Mouse (Mus musculus) left cerebral cortex, adult 11 months (tissue): ENCODE results near the gene Zfp141.
A peak's percentile ranks its signal among the peaks of the same experiment; 100 is the strongest.

Experiments
- DNase-seq: peaks from one replicate; pipeline ENCODE4 v3.0.0; 2022; ENCODE audit warnings: low spot score

Zfp141 gene

DNA sequence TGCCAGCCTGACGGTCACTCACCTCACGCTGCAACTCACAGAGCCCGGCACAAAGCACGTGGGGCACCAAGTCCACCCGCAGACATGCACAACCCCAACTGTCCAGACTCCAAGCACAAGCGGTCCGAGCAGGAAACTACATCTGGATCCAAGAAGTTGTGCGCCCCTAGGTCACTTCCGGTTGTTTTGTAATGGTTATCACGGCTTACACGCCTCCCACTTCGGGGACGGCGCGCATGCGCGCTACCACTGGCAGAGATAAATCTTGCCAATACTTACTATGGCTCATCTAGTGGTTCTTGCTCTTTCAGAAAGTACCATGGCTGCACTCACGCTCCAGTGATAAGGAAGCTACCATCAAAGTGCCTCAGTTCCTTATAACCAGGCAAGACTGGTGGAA is at the start of gene Zfp141:
TSS of gene Zfp141 (minus strand) at position 153 of the 400 bp plus-strand sequence.
- DNase-seq = peak; percentile 75

DNA sequence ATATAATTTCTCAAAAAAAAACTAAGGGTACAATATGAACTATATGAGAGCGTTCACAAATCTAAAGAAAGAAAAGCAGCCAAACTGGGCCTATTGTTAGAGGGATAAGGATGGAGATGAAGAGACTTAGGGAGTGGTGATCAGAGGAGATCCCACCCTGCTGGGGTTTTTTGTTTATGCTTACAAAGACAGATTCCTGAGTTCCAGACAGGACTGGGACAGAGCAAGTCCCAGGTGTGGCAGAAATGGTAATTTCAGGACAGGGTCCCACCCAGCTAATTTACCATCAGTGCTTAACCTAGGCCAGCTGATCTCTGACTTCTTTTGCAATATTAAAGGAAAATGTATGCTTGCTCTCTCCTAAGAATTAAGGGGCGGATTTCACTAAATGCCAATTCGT is 46.2 kb upstream of the Zfp141 start:
- DNase-seq = no peak

DNA sequence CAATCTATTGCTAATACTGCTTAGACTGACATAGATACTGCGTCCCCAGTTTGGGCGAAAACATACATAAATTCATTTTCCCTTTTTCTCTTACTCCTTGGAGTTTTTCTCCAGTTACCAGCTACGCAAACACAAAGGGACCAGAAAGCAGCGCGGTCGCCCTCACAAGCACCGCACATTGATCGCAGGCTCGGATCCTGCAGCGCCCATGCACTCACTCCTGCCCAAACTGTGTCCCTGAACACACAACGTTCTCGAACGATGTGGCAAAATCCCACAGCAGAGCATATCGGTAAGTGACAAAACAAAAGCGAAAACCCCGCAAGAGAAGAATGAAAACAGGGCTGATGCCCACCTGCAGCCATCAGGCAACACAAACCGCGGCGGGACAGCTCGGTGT is 354 bp downstream of the Zfp141 start:
- DNase-seq = no peak

DNA sequence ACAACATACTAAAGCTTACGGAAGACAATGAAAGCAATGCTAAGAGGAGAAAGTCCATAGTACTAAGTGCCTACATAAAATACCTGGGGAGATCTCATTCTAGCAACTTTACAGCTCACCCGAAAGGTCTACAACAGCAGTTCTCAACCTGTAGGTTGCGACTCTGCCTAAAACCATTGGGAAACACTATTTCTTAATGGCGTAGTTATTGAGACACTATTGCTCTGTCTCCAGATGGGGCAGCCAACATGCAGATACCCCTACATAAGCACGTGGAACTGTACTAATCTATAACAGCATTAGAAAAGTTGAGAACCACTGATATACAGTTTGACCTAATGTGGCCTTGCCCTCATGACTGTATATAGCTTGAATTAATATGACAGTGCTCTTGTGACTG is 7.3 kb downstream of the Zfp141 start:
- DNase-seq = no peak

DNA sequence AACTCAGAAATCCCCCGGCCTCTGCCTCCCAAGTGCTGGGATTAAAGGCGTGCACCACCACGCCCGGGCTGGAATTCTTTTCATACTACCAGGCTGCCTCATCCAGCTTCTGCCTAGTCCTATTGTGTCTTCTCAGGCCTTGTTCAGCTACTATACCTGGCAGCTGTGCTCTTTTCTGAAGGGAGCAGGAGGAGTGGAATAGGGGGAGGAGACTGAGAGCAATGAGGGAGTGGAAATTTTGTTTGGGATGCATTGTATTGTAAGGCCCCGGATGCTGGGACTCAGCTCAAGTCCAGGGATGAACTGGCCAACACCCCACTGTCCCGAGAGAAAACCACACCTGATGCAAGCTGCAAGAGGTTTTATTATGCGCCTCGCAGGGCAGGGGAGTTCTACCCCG is 8.2 kb downstream of the Zfp141 start:
- no peak for DNase-seq

DNA sequence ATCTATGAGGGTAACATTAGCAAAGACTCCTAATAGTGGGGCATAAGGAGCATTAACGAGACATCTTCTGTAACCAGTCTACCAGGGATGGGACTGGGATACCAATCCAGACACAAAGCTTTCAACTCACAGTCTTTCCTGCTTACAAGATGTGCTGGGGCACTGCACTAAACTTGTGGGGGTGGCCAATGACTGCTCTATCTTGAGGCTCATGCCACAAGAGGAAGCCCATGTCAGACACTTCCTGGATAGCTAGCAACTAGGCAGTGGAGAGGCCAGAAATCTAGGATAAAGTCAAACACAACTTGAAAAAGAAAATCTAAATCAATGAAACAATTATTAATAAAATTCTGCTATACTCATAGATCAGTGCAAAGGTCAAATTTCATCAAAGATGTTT is 9.3 kb downstream of the Zfp141 start:
- DNase-seq = no peak

DNA sequence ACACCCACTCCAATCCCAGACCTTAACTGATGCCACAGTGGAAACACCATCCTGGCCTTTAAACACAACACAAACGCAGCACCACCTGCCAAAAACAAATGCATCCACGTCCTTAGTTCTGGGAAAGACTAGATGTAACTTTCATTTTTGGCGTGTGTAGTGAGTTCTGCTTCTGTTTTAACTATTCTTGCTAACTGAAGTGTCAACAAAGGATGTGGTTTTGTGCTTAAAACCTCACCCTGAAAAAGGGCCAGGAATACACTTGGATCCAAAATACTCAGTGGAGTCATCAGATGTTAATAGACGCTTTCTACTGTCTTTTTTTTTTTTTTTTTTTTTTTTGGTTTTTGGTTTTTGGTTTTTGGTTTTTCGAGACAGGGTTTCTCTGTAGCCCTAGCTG is 14.7 kb downstream of the Zfp141 start:
- DNase-seq = no peak

DNA sequence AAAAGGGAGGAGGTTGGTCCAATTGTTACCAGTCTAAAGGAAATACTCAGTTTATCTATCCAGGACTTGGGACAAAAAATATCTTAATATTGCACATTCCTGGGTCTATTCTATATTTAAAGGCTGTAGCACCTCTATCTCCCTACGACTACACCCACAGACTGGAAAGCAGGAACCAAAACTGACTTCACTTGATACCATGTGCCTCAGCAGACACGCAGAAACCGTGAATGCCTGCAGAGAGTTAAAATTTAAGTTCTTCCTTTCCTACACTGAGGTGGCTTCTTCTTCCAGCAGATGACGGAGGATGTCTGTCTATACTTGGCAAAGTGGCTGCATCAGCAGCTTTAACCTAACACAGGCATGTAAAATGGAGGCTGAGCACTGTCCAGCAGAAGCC is 15.2 kb downstream of the Zfp141 start:
- no peak for DNase-seq

DNA sequence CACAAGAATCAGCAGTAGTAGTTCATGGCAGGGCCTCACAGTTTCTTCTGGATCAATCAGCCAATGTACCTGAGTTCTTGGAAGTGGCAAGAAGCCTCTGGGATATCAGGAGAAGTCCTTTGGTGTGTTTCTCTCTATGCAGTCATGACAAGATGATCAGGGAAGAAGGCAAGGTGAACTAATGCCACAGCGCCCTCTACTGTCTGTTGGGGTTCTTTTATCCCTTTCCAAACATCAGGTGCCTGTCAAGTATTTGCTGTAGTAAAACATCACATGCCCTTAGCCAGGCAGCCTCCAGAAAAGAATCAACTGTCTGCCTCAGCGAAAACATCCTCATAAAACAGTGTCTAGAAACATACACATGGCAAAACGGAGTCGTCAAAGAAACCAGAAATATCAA is 50.9 kb downstream of the Zfp141 start:
- no peak for DNase-seq

DNA sequence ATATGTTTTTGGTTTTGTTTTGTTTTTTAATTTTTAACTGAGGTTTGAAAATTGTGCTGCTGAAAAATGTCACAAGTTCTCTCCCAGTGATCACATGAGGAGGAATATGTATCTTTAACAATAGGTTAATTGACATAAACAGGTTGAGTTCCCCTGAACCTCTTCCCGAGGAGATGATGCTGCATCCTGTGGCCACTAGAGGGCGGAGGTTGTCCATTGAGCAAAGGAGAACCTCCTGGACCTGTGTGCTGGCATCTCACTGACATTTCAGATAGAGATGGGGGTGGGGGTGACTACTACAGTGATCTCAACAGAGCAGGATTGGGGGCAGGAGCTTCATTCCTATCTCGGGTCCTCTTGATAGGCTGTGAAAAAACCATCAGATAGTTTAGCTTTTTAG is 54.9 kb downstream of the Zfp141 start:
- DNase-seq = no peak

DNA sequence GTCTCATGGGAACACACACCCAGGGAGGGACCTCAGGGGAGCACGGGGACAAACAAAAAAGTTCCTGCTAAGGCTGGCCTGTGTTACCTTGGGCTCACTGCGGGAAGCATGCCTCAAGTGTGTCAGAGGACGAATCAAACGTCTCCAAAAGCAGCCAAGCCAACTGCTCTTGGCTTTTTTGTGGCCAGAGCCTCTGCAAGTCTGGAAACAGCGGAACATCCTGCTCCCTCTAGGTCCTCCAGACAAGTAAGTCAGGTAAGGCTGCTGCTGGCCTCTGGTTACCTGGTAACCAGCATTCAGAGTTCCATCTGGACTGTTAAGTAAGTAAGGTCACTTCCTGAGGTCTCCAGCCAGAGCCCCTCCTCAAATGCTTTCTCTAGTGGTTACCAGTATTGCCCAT is 57.7 kb downstream of the Zfp141 start, which contains the start of gene 4933421I07Rik:
TSS of gene 4933421I07Rik (minus strand) at position 271 of the 400 bp plus-strand sequence.
- DNase-seq = no peak

DNA sequence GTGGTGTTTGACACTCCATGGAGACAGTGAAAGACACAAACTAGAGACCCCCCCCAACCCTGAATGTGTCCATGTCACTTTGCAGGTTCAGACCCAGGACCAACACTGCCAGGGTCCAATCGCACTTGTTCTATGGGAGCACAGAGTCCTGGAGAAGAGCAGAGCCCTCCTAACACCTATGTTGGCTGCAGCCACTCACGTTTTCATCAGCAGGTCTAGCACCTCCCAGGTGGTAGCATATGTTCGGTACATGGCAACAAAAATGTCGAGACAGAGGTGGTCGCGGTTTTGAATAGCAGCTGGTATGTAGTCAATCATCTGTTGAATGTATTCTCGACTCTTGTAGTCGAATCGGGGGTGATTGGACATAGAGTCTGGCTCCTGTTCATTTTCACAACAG is 58.2 kb downstream of the Zfp141 start:
- no peak for DNase-seq
